Mouse (Mus musculus) intestine, embryonic 14.5 days (tissue): Measurements from ENCODE around the gene Pxylp1. TPM values are rescaled to one million over a fixed set of nuclear protein-coding genes. Genes with fewer than 3 reads are reported as not detected.
A peak's percentile ranks its signal among the peaks of the same experiment; 100 is the strongest.

ENCODE experiments used
- ATAC-seq: fragments of 200-750 bp; cut with Nextera tagmentation; replicated peaks from 2 replicates; pipeline ENCODE4 v1.8.0; 2017; ENCODE audit warnings: low read depth, moderate number of reproducible peaks, moderate TSS enrichment, moderate library complexity; ENCODE audit not compliant: low FRiP score, low TSS enrichment
- DNase-seq: peaks from one replicate; pipeline ENCODE4 v3.0.0-alpha.2; 2018; ENCODE audit warnings: low spot score
- H3K27ac ChIP-seq: fragments of 300-500 bp; sonication (generic); 2 replicates; pipeline ENCODE4 v1.5.1; 2014; ENCODE audit warnings: low read depth, mild to moderate bottlenecking, control low read depth
- H3K27me3 ChIP-seq: fragments of 300-500 bp; sonication (generic); replicated peaks from 2 replicates; pipeline ENCODE4 v1.6.1; 2014; ENCODE audit warnings: low read length, control low read depth; ENCODE audit not compliant: control insufficient read depth, insufficient read depth
- H3K36me3 ChIP-seq: fragments of 300-500 bp; sonication (generic); 2 replicates; pipeline ENCODE4 v1.6.1; 2014; ENCODE audit warnings: low read length, control low read depth; ENCODE audit not compliant: control insufficient read depth, insufficient read depth
- H3K4me1 ChIP-seq: fragments of 300-500 bp; sonication (generic); replicated peaks from 2 replicates; pipeline ENCODE4 v1.6.1; 2014; ENCODE audit warnings: low read length, control low read depth, mixed read lengths; ENCODE audit not compliant: control insufficient read depth, insufficient read depth
- H3K4me2 ChIP-seq: fragments of 300-500 bp; sonication (generic); 2 replicates; pipeline ENCODE4 v1.6.1; 2014; ENCODE audit warnings: low read length
- H3K4me3 ChIP-seq: fragments of 300-500 bp; sonication (generic); 2 replicates; pipeline ENCODE4 v1.5.1; 2014; ENCODE audit warnings: low read depth, low read length, control low read depth, mixed read lengths
- H3K9ac ChIP-seq: fragments of 300-500 bp; sonication (generic); 2 replicates; pipeline ENCODE4 v1.6.1; 2014; ENCODE audit warnings: mild to moderate bottlenecking, low read length
- H3K9me3 ChIP-seq: fragments of 300-500 bp; sonication (generic); 2 replicates; pipeline ENCODE4 v1.6.1; 2016; ENCODE audit warnings: low read length, control low read depth; ENCODE audit not compliant: control insufficient read depth
- WGBS: fragments of 180-500 bp; shearing (Covaris S2); extraction: QIAGEN DNeasy Blood & Tissue Kit; methylation state at CpG from one replicate; pipeline ENCODE4 v1.1.7; 2014; 5-methylcytosine and 5-hydroxymethylcytosine counted together
- polyA plus RNA-seq: library from polyadenylated mRNA; unstranded; fragments of >200 nt; fragmentation: Nextera tagmentation; extraction: Ambion mirVana; gene quantifications from 2 replicates; pipeline ENCODE4 v1.2.1, GENCODE M21; 2014

Pxylp1 gene
- polyA plus RNA-seq, 1 experiment from 2014 or later, result 56.2 TPM

- Histone ChIP-seq H3K9ac (no peak overlapping the region), H3K27ac (no peak overlapping the region), H3K27me3 (no peaks in the 10 kb centered on the region), H3K4me2 (no peak overlapping the region), H3K36me3 (peaks cover 2% of the 10 kb centered on the region; the same call in 1 of the 2 replicates), H3K4me1 (no peaks in the 10 kb centered on the region), H3K4me3 (no peak overlapping the region), H3K9me3 (no peaks in the 10 kb centered on the region)
- ATAC-seq (no peak; the same call in 1 of the 2 replicates), DNase-seq (peak; percentile 73)
- 60% methylated on average over 3 of the region's 3 CpGs for WGBS
These were observed 47.7 kb downstream of the Pxylp1 start for GRCm38 (mm10) chr9:96844798-96845209.

GRCm38 (mm10) chr9:96839376-96839775 lies 53.1 kb downstream of the Pxylp1 start:
- H3K4me2 ChIP-seq, result no peak overlapping the region
- peaks cover 4% of the 10 kb centered on the region; the same call in 1 of the 2 replicates for H3K4me1 ChIP-seq
- no peak overlapping the region for H3K9ac ChIP-seq
- no peaks in the 10 kb centered on the region for H3K9me3 ChIP-seq
- H3K36me3 ChIP-seq, result peaks cover 23% of the 10 kb centered on the region
- H3K4me3 ChIP-seq, result no peak overlapping the region
- ATAC-seq, result no peak
- H3K27me3 ChIP-seq, result no peaks in the 10 kb centered on the region
- no peak for DNase-seq
- WGBS, result 85% methylated on average over 5 of the region's 5 CpGs
- no peak overlapping the region for H3K27ac ChIP-seq

GRCm38 (mm10) chr9:96838864-96839263 lies 53.6 kb downstream of the Pxylp1 start:
- Histone ChIP-seq H3K9me3 (no peaks in the 10 kb centered on the region), H3K36me3 (peaks cover 28% of the 10 kb centered on the region), H3K4me3 (no peak overlapping the region), H3K4me1 (peaks cover 4% of the 10 kb centered on the region; the same call in 1 of the 2 replicates), H3K27ac (no peak overlapping the region), H3K4me2 (no peak overlapping the region), H3K27me3 (no peaks in the 10 kb centered on the region), H3K9ac (no peak overlapping the region)
- no peak for DNase-seq
- 33% methylated on average over 10 of the region's 10 CpGs for WGBS
- peak; percentile 12; the same call in 1 of the 2 replicates for ATAC-seq

- 62% methylated on average over 20 of the region's 20 CpGs for WGBS
- Histone ChIP-seq H3K4me2 (no peak overlapping the region), H3K36me3 (peaks cover 28% of the 10 kb centered on the region), H3K27me3 (no peaks in the 10 kb centered on the region), H3K27ac (no peak overlapping the region), H3K4me3 (no peak overlapping the region), H3K9me3 (no peaks in the 10 kb centered on the region), H3K4me1 (peaks cover 4% of the 10 kb centered on the region; the same call in 1 of the 2 replicates), H3K9ac (no peak overlapping the region)
- ATAC-seq, result no peak
- DNase-seq, result no peak
These were observed 54.6 kb downstream of the Pxylp1 start for GRCm38 (mm10) chr9:96837781-96838420.

- Histone ChIP-seq H3K4me2 (no peak overlapping the region), H3K27ac (no peak overlapping the region), H3K9ac (no peak overlapping the region), H3K4me3 (no peak overlapping the region), H3K4me1 (peaks cover 4% of the 10 kb centered on the region; the same call in 1 of the 2 replicates), H3K36me3 (peaks cover 28% of the 10 kb centered on the region), H3K9me3 (no peaks in the 10 kb centered on the region), H3K27me3 (no peaks in the 10 kb centered on the region)
- WGBS, result 47% methylated on average over 8 of the region's 8 CpGs
- no peak; the same call in 1 of the 2 replicates for ATAC-seq
- DNase-seq, result no peak
These were observed 55.5 kb downstream of the Pxylp1 start for GRCm38 (mm10) chr9:96836984-96837383.

GRCm38 (mm10) chr9:96835374-96835921 lies 57.0 kb downstream of the Pxylp1 start:
- Histone ChIP-seq H3K9ac (no peak overlapping the region), H3K27ac (no peak overlapping the region), H3K9me3 (no peaks in the 10 kb centered on the region), H3K4me3 (no peak overlapping the region), H3K4me2 (no peak overlapping the region), H3K27me3 (no peaks in the 10 kb centered on the region), H3K4me1 (peaks cover 4% of the 10 kb centered on the region; the same call in 1 of the 2 replicates), H3K36me3 (peaks cover 28% of the 10 kb centered on the region)
- ATAC-seq (no peak), DNase-seq (no peak)
- 74% methylated on average over 6 of the region's 6 CpGs for WGBS

GRCm38 (mm10) chr9:96833606-96834005 lies 58.9 kb downstream of the Pxylp1 start:
- Histone ChIP-seq H3K4me1 (peaks cover under 1% of the 10 kb centered on the region; the same call in 1 of the 2 replicates), H3K4me3 (no peak overlapping the region), H3K9me3 (no peaks in the 10 kb centered on the region), H3K36me3 (peaks cover 25% of the 10 kb centered on the region; the same call in 1 of the 2 replicates), H3K27me3 (no peaks in the 10 kb centered on the region), H3K4me2 (no peak overlapping the region), H3K27ac (no peak overlapping the region), H3K9ac (no peak overlapping the region)
- ATAC-seq (no peak), DNase-seq (no peak)
- WGBS, result 69% methylated on average over 5 of the region's 5 CpGs

GRCm38 (mm10) chr9:96832516-96832915 lies 60.0 kb downstream of the Pxylp1 start:
- H3K36me3 ChIP-seq, result peaks cover 36% of the 10 kb centered on the region
- no peaks in the 10 kb centered on the region for H3K9me3 ChIP-seq
- H3K27ac ChIP-seq, result no peak overlapping the region
- H3K9ac ChIP-seq, result no peak overlapping the region
- H3K27me3 ChIP-seq, result no peaks in the 10 kb centered on the region
- WGBS, result 66% methylated on average over 4 of the region's 4 CpGs
- no peak overlapping the region for H3K4me2 ChIP-seq
- DNase-seq, result no peak
- ATAC-seq, result no peak
- no peak overlapping the region for H3K4me3 ChIP-seq
- no peaks in the 10 kb centered on the region for H3K4me1 ChIP-seq
